Mouse (Mus musculus) bone marrow macrophage, adult 2 months (primary cell): Measurements from ENCODE around the gene Lmnb2.

Experiments
- CTCF ChIP-seq: IDR thresholded peaks from 2 replicates; pipeline ENCODE4 v1.5.1; 2012; ENCODE audit warnings: low read depth, mild to moderate bottlenecking, low read length, moderate library complexity
- POLR2A ChIP-seq: IDR thresholded peaks from 2 replicates; pipeline ENCODE4 v1.6.1; 2012; ENCODE audit warnings: mild to moderate bottlenecking, low read depth, low read length, borderline replicate concordance

DNA sequence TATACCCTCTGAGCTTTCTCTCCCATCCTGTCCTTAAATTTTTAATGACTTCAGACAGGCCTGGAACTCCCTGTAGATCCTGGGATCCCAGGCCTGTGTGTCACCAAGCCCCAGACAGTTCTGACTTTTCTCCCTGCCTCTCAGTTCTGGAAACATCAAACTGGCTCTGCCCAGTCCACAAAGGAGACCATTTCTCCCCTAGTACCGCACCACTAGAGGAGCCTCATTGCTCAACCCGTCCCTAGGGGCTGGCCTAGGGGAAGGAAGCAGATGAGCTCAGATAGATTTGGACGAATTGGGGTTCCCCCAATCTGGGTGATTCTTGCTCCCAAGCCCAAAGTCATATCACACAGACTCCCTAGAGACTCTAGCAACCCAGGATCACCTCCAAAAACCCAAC is 17.2 kb upstream of the Lmnb2 start:
- TF ChIP-seq POLR2A (no peak), CTCF (no peak)
